In genomic region chr11:97817379-97817778, GRCm38 (mm10) we compare ENCODE assay signal across 9 mouse cellular contexts. TPM values are rescaled to one million over a fixed set of nuclear protein-coding genes. Genes with fewer than 3 reads are reported as not detected.
DNase-seq lines count a peak whose midpoint lies in the region; ATAC-seq and TF ChIP-seq lines count a peak whose summit lies in the region.
"Had no signal": no experiment of that assay in that cellular context is flagged by ENCODE, and none has a peak within 500 bp of the region (broad histone marks: within the 10 kb centered on the region; RNA-seq: fewer than 3 reads in every experiment).

No protein-coding gene starts in this region.

- H3K9me3 ChIP-seq in G1E (replicated peaks): no peaks in the 10 kb centered on the region
- no peaks in the 10 kb centered on the region for H3K9me3 ChIP-seq in heart, embryonic 16.5 days (replicated peaks; ENCODE audit: control insufficient read depth, low read length)
- H3K9me3 ChIP-seq in liver, embryonic 11.5 days (ENCODE audit: control insufficient read depth, low read length): no peaks in the 10 kb centered on the region

- no peak overlapping the region for H3K4me3 ChIP-seq in heart, adult 2 months
- H3K4me3 ChIP-seq in G1E (ENCODE audit: low read depth, low read length): no peak overlapping the region
- no peak overlapping the region for H3K4me3 ChIP-seq in heart, embryonic 16.5 days (ENCODE audit: low read length)
- no peak overlapping the region for H3K4me3 ChIP-seq in liver, embryonic 11.5 days (ENCODE audit: low read depth, low read length)

- TF ChIP-seq EP300 in heart, adult 2 months (IDR thresholded peaks at IDR 0.05; ENCODE audit: insufficient read depth, low read depth, low read length): no peak

- peaks cover 49% of the 10 kb centered on the region for H3K4me1 ChIP-seq in heart, adult 2 months (ENCODE audit: control insufficient read depth, insufficient read depth, low read length)
- peaks cover 52% of the 10 kb centered on the region for H3K4me1 ChIP-seq in G1E (ENCODE audit: insufficient read depth, low read depth, low read length)
- peaks cover 68% of the 10 kb centered on the region for H3K4me1 ChIP-seq in heart, embryonic 16.5 days (ENCODE audit: control insufficient read depth, insufficient read depth, low read length)
- peaks cover 68% of the 10 kb centered on the region for H3K4me1 ChIP-seq in liver, embryonic 11.5 days (replicated peaks; ENCODE audit: control insufficient read depth, insufficient read depth, low read length)

- H3K9ac ChIP-seq in heart, adult 2 months (ENCODE audit: low read depth, low read length): no peak overlapping the region
- peak overlapping the region; percentile 55; the same call in 1 of the 2 replicates for H3K9ac ChIP-seq in heart, embryonic 16.5 days (ENCODE audit: low read length)
- 0 out of 2 replicates have a peak overlapping the region, but pooled peaks have one; percentile 7 for H3K9ac ChIP-seq in liver, embryonic 11.5 days (ENCODE audit: low read depth, low read length)

- H3K79me2 ChIP-seq in heart, adult 2 months (replicated peaks; ENCODE audit: control insufficient read depth, insufficient read depth, low read length): no peaks in the 10 kb centered on the region; the same call in 1 of the 2 replicates

- ATAC-seq in G1E (ENCODE audit: extremely low read depth, insufficient number of reproducible peaks, low FRiP score, poor library complexity, severe bottlenecking): no peak
- ATAC-seq in heart, embryonic 16.5 days (replicated peaks; ENCODE audit: extremely low read depth, insufficient read depth, low FRiP score): peak; percentile 53; the same call in 1 of the 2 replicates
- ATAC-seq in liver, embryonic 11.5 days (replicated peaks; ENCODE audit: low FRiP score): peak; percentile 72
- no peak for ATAC-seq in monocyte, adult 5-6 weeks (replicated peaks; ENCODE audit: insufficient number of reproducible peaks, low FRiP score, low TSS enrichment, poor library complexity, severe bottlenecking)
- ATAC-seq: Patski had no signal

- peaks cover 28% of the 10 kb centered on the region for H3K36me3 ChIP-seq in heart, adult 2 months (ENCODE audit: control insufficient read depth, insufficient read depth, low read length)
- H3K36me3 ChIP-seq in G1E (replicated peaks): peaks cover 89% of the 10 kb centered on the region
- 0 out of 2 replicates have a peak, but pooled peaks cover 8% of the 10 kb centered on the region for H3K36me3 ChIP-seq in heart, embryonic 16.5 days (ENCODE audit: control insufficient read depth, insufficient read depth)
- peaks cover 2% of the 10 kb centered on the region; the same call in 1 of the 2 replicates for H3K36me3 ChIP-seq in liver, embryonic 11.5 days (ENCODE audit: control insufficient read depth, insufficient read depth, low read length)

- no peak for TF ChIP-seq POLR2A in heart, adult 2 months (IDR thresholded peaks at IDR 0.05; ENCODE audit: insufficient read depth, low read depth, low read length)

- H3K4me2 ChIP-seq in heart, embryonic 16.5 days (ENCODE audit: low read depth, low read length): no peak overlapping the region; the same call in 1 of the 2 replicates
- H3K4me2 ChIP-seq in liver, embryonic 11.5 days: peak overlapping the region; percentile 39

- WGBS in heart, adult 2 months: 8% methylated on average over 5 of the region's 5 CpGs
- WGBS in heart, embryonic 16.5 days: 20% methylated on average over 5 of the region's 5 CpGs
- 10% methylated on average over 5 of the region's 5 CpGs for WGBS in liver, embryonic 11.5 days

- no peak for TF ChIP-seq CTCF in heart, adult 2 months (IDR thresholded peaks at IDR 0.05)
- TF ChIP-seq CTCF in G1E (IDR thresholded peaks at IDR 0.05; ENCODE audit: low read depth, low read length): no peak

- no peaks in the 10 kb centered on the region for H3K27me3 ChIP-seq in heart, adult 2 months (ENCODE audit: control insufficient read depth, insufficient read depth, low read length)
- H3K27me3 ChIP-seq in G1E (ENCODE audit: insufficient read depth, low read length): no peaks in the 10 kb centered on the region
- no peaks in the 10 kb centered on the region for H3K27me3 ChIP-seq in heart, embryonic 16.5 days (ENCODE audit: control insufficient read depth, insufficient read depth, low read length)
- H3K27me3 ChIP-seq in liver, embryonic 11.5 days (replicated peaks; ENCODE audit: control insufficient read depth, insufficient read depth, low read length): no peaks in the 10 kb centered on the region
- H3K27me3 ChIP-seq: Patski had no signal

- peak overlapping the region; percentile 52 for H3K27ac ChIP-seq in heart, adult 2 months
- peak overlapping the region; percentile 76 for H3K27ac ChIP-seq in heart, embryonic 16.5 days (ENCODE audit: low read length)
- H3K27ac ChIP-seq in liver, embryonic 11.5 days (ENCODE audit: low read depth, low read length): peak overlapping the region; percentile 46

- intact Hi-C loops in heart, adult 2 months (cut with DNase I): loop anchor here (2.0 kb wide), 1 partner anchor 17 kb away; no protein-coding TSS in a partner anchor

- peak; percentile 56 to 60 for DNase-seq in heart, adult 2 months
- DNase-seq in heart, adult 18-20 months: no peak
- DNase-seq in G1E (ENCODE audit: low spot score): peak; percentile 47
- DNase-seq in liver, embryonic 11.5 days (ENCODE audit: low spot score): no peak
- DNase-seq in Muller cell, postnatal 12 days (ENCODE audit: inconsistent ontology term): no peak
- DNase-seq in spleen, adult 12 weeks (ENCODE audit: low spot score): no peak

RNA-seq across cellular contexts. Expression of gene Lasp1, which starts 18.6 kb away (rescaled TPM):
- 10 to 100 TPM; 28.2 to 31.6 TPM for total RNA-seq in heart, adult 2 months (2021)
- 31.1 and 38.5 TPM in 2 replicates for polyA plus RNA-seq in heart, adult 2 months (2012; rRNA removed)
- 10 to 100 TPM; 34.9 to 36.6 TPM for total RNA-seq in heart, adult 18-20 months (2021)
- 31.0 and 37.1 TPM in 2 replicates for total RNA-seq in G1E (2014; fragmentation: Nextera tagmentation)
- 53.4 and 122 TPM in 2 replicates for total RNA-seq in G1E (2017)
- 49.6 and 71.7 TPM in 2 replicates for polyA plus RNA-seq in G1E (2012)
- 52.9 and 59.0 TPM in 2 replicates for polyA plus RNA-seq in heart, embryonic 16.5 days (2015; fragmentation: Nextera tagmentation; extraction: Ambion mirVana)
- polyA plus RNA-seq in liver, embryonic 11.5 days (2014; fragmentation: Nextera tagmentation; extraction: Ambion mirVana): 54.7 and 55.3 TPM in 2 replicates
- 199 to 392 TPM (median 246 TPM) in 3 replicates for total RNA-seq in monocyte, adult 5-6 weeks (2017)

RNA-seq across cellular contexts. Expression of gene B230217C12Rik, which starts 23.2 kb away (rescaled TPM):
- total RNA-seq in heart, adult 2 months (2021): 1 to 10 TPM in 1 of 2 experiments, under 1 TPM in 1; 0.64 to 1.6 TPM
- 2.3 and 2.7 TPM in 2 replicates for polyA plus RNA-seq in heart, adult 2 months (2012; rRNA removed)
- under 1 TPM; 0.51 to 0.55 TPM for total RNA-seq in heart, adult 18-20 months (2021)
- total RNA-seq in G1E (2014; fragmentation: Nextera tagmentation) (not detected in 2 replicates), G1E (2017) (0.16 TPM in 1 of 2 replicates, not detected in the other)
- not detected in 2 replicates for polyA plus RNA-seq in G1E (2012)
- 2.5 and 3.2 TPM in 2 replicates for polyA plus RNA-seq in heart, embryonic 16.5 days (2015; fragmentation: Nextera tagmentation; extraction: Ambion mirVana)
- 3.7 and 5.4 TPM in 2 replicates for polyA plus RNA-seq in liver, embryonic 11.5 days (2014; fragmentation: Nextera tagmentation; extraction: Ambion mirVana)
- 0.96 to 3.0 TPM in 2 of 3 replicates, not detected in the other for total RNA-seq in monocyte, adult 5-6 weeks (2017)

RNA-seq across cellular contexts. Expression of gene Rpl23, which starts 35.1 kb away (rescaled TPM):
- total RNA-seq in heart, adult 2 months (2021): 100 to 1,000 TPM; 509 to 574 TPM
- 103 and 140 TPM in 2 replicates for polyA plus RNA-seq in heart, adult 2 months (2012; rRNA removed)
- 100 to 1,000 TPM; 505 to 584 TPM for total RNA-seq in heart, adult 18-20 months (2021)
- 580 and 589 TPM in 2 replicates for total RNA-seq in G1E (2014; fragmentation: Nextera tagmentation)
- total RNA-seq in G1E (2017): 1,583 and 1,694 TPM in 2 replicates
- polyA plus RNA-seq in G1E (2012): 255 and 258 TPM in 2 replicates
- polyA plus RNA-seq in heart, embryonic 16.5 days (2015; fragmentation: Nextera tagmentation; extraction: Ambion mirVana): 299 and 310 TPM in 2 replicates
- polyA plus RNA-seq in liver, embryonic 11.5 days (2014; fragmentation: Nextera tagmentation; extraction: Ambion mirVana): 756 and 842 TPM in 2 replicates
- 1,225 to 1,795 TPM (median 1,736 TPM) in 3 replicates for total RNA-seq in monocyte, adult 5-6 weeks (2017)

RNA-seq across cellular contexts. Expression of gene 1700001P01Rik, which starts 41.7 kb away (rescaled TPM):
- total RNA-seq in heart, adult 2 months (2021): not detected
- polyA plus RNA-seq in heart, adult 2 months (2012; rRNA removed): 0.20 TPM in 1 of 2 replicates, not detected in the other
- total RNA-seq in heart, adult 18-20 months (2021): not detected
- not detected in 2 replicates for total RNA-seq in G1E (2014; fragmentation: Nextera tagmentation)
- 0.23 and 0.33 TPM in 2 replicates for total RNA-seq in G1E (2017)
- polyA plus RNA-seq in G1E (2012): 0.09 TPM in 1 of 2 replicates, not detected in the other
- 0.25 and 0.41 TPM in 2 replicates for polyA plus RNA-seq in heart, embryonic 16.5 days (2015; fragmentation: Nextera tagmentation; extraction: Ambion mirVana)
- polyA plus RNA-seq in liver, embryonic 11.5 days (2014; fragmentation: Nextera tagmentation; extraction: Ambion mirVana): 0.64 TPM in 1 of 2 replicates, not detected in the other
- total RNA-seq in monocyte, adult 5-6 weeks (2017): not detected in 3 replicates

RNA-seq across cellular contexts. Expression of gene Cwc25, which starts 51.0 kb away (rescaled TPM):
- 1 to 10 TPM; 7.6 to 7.9 TPM for total RNA-seq in heart, adult 2 months (2021)
- polyA plus RNA-seq in heart, adult 2 months (2012; rRNA removed): 6.0 and 8.7 TPM in 2 replicates
- total RNA-seq in heart, adult 18-20 months (2021): 1 to 10 TPM; 6.4 to 8.4 TPM
- total RNA-seq in G1E (2014; fragmentation: Nextera tagmentation) (13.5 and 20.8 TPM in 2 replicates), G1E (2017) (25.5 and 27.4 TPM in 2 replicates)
- 22.5 and 23.2 TPM in 2 replicates for polyA plus RNA-seq in G1E (2012)
- 10.7 and 12.5 TPM in 2 replicates for polyA plus RNA-seq in heart, embryonic 16.5 days (2015; fragmentation: Nextera tagmentation; extraction: Ambion mirVana)
- polyA plus RNA-seq in liver, embryonic 11.5 days (2014; fragmentation: Nextera tagmentation; extraction: Ambion mirVana): 12.9 and 13.1 TPM in 2 replicates
- total RNA-seq in monocyte, adult 5-6 weeks (2017): 42.0 to 49.3 TPM (median 43.5 TPM) in 3 replicates

Comparison
In these comparisons a context has a peak if more than half of its experiments do, and no peak if none do; other contexts are left out.
1. DNase-seq: peak in heart, adult 2 months (2 of 2) and G1E (single experiment); none in heart, adult 18-20 months (0 of 2), liver, embryonic 11.5 days (single experiment), Muller cell, postnatal 12 days (single experiment) and spleen, adult 12 weeks (single experiment).
2. ATAC-seq: peak in heart, embryonic 16.5 days (single experiment) and liver, embryonic 11.5 days (single experiment); none in G1E (single experiment) and monocyte, adult 5-6 weeks (single experiment).
3. Peak in every context shown above with its lines, with median percentiles within 50 percentile points of each other: H3K27ac ChIP-seq.